Mouse (Mus musculus): Measurements from ENCODE around the gene Grcc10. TPM values are rescaled to one million over a fixed set of nuclear protein-coding genes. Genes with fewer than 3 reads are reported as not detected.

Grcc10 gene
- polyA plus RNA-seq, 1 experiment: 229 TPM

DNA sequence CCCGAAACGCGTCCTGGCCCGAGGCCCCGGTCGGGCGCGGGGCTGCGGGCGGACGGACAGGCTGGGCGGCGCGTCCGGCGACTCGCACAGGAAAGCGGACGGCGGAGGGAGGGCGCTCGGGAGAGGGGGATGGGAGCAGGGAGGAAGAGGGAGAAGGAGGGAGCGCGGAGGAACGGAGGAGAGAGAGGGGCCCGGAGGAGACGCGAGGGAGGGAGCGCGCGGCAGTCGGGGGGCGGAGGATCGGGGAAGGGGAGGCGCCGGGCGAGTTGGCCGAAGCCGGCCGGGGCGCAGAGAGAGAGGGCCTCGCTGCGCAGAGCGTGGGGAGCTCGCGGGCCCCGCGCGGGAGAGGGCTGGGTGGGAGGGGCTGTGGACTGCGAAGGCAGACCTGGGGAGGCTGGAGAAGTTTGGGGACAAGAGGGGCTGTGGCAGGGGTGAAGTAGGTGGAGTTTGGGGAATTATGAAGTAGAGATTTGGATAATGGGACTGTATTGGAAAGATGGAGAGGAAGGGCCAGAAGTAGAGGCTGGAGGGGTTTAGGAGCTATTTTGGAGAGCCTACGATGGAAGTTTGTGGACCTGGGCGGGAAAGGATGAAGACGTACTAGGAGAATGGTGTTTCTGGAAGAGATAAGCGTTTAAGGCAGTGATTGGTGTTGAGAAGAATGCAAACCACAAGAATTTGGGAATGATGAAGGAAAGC is 15.6 kb upstream of the Grcc10 start:
- DNase-seq (ENCODE audit: low spot score): peak; percentile 80

DNA sequence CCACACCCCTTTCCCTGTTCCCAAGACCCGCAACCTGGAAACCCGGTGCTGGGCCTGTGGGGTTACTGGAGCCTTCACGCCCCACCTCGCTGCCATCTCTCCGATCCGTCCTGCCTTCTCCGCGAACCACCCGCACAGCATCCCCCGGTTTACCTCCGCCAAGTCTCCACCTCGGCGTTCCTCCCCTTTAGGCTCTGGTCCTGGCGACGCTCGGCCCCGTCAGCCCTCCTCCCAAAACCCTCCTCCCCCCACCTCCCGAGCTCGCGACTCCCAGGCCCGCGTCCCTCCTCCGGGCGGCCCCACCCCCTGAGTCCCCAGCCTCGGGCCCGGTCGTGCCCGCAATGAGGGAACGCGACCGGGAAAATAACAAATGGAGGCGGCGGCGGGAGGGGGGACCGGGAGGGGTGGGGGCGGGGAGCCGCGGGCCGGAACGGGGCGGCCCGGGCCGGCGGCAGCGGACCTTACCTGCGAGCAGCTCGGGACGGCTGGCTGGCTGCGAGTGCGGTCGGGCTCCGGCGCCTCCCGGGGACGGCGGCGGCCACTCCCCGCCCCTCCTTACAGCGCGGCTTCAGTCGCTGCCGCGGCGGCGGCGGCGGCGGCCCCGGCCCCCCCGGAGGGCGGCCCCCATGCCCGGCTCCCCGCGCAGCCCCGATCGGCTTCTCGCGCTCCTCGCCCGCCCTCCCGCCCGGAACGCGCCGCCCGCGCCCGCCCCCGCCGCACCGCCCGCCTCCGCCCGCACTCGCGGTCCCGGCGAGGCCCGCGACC is 14.8 kb upstream of the Grcc10 start, which contains the start of the genes Gm45234 and Atn1:
Gm45234 (minus strand) TSS at position 191 of the 765 bp plus-strand sequence.
Atn1 (minus strand) TSS at position 694 of the 765 bp plus-strand sequence.
- DNase-seq (ENCODE audit: low spot score): peak; percentile 72

DNA sequence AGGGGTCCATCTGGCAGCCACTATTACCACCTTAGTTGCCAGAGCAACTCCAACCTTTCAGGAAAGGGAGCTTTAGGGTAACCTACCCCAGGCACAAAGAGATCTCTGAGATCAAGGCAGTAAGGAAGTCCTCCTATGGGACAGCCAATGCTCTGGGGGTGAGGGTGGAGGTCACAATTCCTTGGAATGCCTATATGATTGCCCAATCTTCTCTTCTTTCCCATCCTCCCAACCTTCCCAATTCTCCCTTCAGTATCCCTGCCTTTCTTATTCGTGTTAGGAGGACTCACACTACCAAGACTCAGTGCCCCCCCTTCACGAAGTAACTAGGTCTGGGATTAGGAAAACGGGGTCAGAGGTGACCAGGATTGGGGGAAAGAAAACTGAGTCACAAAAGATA is 14.1 kb upstream of the Grcc10 start:
- no peak for DNase-seq (ENCODE audit: low spot score)

DNA sequence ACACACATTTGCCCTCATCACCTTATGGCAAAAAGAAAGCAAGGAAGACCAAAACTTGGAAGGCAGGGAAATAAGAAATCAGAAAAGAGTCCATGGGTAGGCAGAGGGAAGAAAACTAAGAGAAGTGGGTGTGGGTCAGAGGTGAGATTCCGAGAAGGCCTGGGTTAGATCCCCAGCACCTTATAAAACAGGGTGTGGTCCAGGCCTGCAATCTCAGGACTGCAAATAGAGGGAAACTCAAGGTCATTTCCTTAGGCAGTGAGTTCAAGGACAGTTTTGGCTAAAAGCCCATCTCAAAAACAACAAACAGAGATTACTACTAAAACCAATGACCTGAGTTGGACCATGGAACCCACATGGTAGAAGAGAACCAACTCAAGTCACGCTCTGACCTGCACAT is 12.7 kb upstream of the Grcc10 start:
- DNase-seq (ENCODE audit: low spot score): no peak

DNA sequence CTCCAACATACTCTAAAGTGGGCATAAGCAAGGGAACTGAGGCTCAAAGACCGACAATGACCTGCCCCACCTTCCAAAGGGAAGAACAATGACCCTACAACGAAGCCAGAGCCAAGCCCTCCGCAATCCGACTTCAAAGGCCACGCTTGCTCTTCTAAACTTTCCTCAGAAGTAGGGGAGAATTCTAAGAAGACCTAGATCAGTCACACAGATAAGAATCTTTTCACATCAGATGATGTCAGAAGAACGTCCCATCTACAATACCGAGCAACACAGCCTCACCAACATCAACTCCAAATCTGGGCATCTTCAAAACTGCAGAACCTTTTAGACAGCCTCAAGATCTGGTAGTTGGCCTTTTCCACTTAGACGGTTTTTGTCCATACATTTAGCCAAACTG is 9.2 kb upstream of the Grcc10 start:
- no peak for DNase-seq (ENCODE audit: low spot score)

DNA sequence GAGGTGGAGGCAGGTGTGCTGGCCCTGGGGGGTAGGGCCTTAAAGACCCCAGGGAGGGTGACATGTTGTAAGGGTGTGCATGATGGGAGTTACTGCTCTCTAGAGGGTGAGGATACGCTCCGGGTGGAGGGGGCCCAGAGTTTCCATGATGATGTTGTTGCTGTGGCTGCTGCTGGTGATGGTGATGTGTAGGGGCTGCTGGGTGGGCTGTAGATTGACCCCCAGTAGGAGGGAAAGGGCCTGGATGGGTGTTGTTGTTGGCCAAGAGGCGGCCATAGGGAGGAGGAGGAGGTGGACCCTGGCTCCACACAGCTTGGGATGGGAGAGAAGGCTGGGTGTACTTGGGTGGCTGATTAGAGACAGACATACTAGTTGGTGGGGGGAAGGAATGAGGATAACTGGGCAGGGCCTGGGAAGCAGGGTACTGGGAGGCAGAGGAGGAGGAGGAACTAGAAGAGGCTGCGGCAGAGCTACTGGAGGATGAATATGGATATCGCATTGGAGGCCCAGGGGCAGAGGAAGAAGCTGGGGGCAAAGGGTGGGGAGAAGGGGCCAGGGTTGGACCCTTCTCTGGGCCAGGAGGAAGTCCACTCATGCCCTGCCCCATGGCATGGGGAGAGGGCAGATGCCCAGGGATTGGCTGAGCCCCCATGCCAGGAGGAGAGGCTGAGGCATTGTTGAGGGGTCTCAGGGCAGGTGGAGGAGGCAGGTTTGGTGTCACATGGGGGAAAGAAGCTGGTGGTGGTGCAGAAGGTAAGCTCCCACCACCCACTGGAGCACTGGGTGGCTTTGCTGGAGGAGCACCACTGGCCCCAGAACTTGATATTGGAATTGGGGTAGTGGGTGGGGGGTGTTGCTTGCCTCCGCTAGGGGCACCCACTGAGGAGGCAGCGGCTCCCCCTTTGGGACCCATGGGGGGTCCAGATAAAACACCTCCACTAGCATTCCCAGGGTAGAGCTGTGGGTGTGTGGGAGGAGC is 5.8 kb upstream of the Grcc10 start:
- no peak for DNase-seq (ENCODE audit: low spot score)

DNA sequence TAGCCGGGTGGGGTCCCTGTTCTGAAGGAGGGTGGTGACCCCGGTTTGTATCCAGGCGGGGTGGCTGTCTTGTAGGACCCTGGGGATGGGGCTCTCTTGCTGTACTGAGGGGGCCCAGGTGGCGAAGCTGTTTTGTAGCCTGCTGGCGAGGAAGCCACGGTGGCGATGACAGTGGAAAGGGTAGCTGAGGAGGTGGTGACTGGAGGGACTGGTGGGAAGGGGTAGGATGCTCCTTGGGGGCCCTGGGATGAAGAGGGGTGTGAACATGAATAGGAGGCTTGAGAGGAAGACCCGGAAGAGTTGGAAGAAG is 5.1 kb upstream of the Grcc10 start:
- no peak for DNase-seq (ENCODE audit: low spot score)

DNA sequence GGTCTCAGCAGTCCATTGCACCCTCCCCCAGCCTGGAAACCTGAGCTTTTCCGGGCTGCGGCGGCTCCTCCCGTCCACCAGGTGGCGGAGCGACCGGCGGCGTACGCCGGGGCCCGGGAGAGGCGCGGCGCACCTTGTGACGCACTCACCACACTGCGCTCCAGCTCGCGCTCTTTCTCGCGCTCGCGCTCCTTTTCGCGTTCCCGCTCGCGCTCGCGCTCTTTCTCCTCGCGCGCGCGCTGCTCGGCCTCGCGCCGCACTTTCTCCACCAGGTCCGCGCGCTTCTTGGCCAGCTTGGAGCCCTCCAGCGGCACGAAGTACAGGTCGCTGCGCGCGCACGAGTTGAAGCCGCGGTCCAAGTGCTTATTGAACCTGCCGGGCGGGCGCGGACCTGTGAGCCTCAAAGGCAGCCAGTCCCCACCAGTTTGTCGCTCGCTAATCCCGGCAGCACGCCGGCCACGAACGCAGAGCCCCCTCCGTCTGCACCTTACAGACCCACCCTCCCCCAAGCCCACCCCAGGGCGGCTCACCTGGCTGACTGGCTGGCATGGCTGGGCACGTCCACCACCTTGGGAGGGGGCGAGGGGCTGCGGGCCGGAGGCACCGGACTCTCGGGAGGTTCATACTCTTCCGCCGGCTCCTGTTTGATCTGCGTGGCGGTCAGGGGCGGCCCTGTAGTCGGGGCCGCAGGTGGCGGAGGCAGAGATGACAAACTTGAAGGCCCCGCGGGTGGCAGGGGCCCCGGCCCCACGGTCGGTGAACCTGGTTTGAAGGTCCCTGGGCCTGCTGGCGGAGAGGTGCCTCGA is 4.5 kb upstream of the Grcc10 start:
- DNase-seq (ENCODE audit: low spot score): peak; percentile 92

DNA sequence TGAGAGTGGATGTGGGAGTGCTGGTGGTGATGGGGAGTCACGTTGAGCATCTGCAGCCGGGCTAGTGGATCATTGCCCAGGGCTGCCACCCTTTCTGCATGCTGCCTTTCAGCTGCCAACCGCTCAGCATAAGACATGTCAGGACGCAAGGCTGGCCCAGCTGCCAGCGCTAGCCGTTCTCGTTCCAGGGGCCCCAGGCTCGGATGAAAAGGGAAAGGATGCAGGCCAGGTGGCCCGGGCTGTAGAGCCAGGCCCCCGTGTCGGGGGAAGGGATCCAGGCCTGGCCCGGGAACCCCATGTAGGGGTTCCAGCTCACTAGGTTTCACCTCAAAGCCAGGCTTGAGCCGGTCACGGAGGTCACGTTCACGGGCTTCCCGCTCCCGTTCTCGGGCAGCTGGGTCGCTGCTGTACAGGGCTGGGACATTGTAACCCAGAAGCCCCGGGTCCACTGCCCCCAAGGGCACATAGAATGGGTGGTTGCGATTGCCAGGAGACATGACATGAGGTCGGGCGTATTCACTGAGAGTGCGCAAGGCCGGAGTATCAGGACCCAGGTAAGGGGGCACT is 3.7 kb upstream of the Grcc10 start:
- DNase-seq (ENCODE audit: low spot score): peak; percentile 51

DNA sequence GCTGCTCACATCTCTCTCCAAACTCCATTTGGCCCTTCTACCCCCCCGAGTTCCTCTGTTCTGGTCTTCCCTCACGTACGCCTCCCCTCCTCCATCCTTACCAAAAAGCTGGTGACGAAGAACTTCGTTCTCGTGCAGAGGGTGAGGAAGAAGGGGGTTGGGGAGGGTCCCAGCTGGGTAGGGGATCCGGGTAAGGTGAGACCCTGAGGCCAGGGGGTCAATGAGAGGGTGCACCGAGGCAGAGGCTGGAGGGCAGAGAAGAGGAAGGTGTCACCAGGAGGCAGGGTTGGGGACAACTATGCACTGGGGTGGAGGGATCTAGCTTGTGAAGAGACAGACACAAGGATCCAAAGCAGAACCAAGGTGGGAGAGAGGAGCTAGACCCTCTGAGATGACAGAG is 2.5 kb upstream of the Grcc10 start:
- DNase-seq (ENCODE audit: low spot score): no peak

DNA sequence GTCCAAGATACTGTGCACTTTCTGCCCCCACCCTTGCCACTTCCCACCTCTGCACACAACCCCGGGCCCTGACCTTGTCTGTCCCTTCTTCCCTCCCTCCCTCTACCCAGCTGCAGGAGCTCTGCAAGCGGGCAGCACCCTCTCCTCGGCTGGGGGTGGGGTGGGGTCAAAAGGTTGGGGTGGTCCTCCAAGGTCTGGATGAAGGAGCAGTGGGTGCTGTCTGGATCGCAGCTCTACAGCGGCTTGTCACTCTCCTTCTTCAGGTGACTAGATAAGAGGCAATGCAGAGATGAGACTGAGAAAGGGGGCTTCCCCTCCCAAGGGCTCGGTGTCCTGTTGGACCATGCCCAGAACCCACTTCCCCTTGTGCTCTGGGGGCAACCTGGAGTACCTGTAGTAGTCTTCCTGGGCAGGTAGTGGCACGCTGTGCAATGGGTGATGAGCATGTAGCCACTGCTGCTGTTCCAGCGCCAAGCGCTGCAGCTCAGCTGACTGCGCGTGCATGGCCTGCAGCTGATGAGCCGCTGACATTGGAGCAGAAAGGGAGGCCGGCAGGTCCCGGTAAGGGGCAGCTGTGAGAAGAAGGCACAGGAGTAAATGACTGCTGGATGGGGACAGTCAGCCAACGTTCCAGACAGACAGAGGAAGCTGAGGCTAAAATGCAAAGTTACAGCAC is 1.8 kb upstream of the Grcc10 start:
- DNase-seq (ENCODE audit: low spot score): no peak

DNA sequence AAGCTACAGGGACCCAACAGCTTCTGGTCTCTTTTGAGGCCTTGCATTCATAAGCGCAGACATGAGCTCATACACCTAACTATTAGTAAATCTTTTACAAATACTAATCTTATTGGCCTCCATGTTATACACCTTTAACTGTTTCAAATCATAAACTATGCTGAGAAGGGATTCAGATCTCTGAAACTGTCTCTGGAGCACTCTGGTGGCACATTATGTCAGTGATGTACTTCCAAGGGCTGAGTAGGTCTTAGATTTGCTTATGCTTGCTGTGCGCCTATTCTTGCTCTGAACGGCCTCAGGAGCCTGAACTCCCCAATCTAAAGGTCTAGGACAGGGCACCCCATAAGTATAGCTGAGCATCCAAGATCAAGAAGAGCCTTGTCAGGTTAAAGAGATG is 668 bp upstream of the Grcc10 start:
- no peak for DNase-seq (ENCODE audit: low spot score)

DNA sequence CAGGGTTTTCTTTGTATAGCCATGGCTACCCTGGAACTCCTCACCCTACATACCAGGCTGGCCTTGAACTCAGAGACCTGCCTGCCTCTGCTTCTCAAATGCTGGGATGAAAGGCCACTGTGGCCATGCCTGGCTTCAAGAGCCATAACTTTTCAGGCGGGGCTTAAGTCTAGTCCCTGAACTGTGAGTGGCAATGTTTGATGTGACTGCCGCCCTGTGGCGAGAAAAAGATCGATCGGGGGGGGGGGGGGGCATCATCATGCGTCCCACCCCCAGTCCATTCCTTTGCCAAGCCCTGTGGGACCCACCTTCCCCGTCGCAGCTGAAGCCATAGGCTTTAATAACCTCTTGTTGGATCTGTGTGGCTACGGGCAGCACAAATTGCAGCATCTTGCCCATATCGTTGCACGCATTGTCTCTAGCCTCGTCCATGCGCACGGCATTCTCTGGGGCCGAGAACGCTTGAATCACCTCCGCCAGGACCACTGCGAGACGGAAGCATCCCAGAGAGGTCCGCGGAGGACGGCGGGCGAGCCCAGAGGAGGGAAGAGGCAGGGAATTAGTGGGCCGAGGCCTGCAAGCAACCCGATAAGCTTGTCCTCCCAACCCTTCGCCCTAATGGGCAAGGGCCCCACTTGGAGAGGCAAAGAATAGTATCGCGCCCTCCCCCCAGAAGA is 825 bp downstream of the Grcc10 start:
- no peak for DNase-seq (ENCODE audit: low spot score)

DNA sequence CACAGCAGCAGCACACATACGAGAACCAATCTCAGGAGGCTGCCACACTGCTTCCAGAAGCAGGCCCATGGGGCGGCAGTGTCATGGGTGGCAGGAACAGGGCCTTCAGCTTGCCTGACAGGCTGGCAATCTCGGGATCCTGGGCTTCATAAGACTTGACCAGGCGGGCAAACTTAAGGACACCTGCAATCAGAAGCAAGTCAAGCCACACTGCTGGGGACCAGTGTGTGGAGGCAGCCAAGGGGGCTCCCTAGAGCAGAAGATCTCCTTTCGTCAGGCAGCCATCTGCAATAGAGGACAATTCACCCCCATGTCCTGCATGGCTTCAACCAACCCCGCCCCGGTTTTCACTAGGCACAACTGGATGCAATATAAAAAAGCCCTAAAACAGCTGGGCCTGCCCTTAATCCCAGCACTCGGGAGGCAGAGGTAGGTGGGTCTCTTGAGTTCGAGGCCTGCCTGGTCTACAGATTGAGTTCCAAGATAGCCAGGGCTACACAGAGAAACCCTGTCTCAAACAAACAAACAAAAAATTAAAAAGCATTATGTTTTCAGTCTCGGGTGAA is 1.9 kb downstream of the Grcc10 start:
- no peak for DNase-seq (ENCODE audit: low spot score)

DNA sequence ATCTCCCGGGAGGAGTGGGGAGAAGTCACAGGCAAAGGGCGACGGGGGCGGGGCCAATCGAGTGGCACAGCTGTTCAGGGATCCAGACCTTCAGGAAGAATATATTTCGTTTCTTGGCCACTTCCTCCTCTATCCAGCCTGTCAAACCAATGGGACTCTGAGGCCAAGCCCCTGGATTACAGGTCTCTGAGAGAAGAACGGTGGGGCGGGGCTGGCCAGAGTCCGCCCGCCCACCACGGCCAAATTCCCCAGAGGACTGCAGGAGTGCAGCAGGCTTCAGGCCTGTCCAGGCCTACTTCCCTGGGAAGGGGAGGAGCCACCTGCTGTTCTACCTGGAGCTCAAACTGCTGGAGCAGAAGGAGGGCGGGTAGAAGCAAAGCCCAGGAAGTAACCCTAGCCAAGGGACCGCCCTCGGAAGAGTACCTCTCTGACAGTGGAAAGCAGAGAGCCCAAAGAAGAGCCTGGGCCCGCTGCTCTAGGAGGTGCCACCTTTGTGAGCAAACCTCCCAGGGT is 2.6 kb downstream of the Grcc10 start, which contains the start of gene Ptpn6:
Ptpn6 (minus strand) TSS at position 204 of the 513 bp plus-strand sequence.
- DNase-seq (ENCODE audit: low spot score): peak; percentile 56

DNA sequence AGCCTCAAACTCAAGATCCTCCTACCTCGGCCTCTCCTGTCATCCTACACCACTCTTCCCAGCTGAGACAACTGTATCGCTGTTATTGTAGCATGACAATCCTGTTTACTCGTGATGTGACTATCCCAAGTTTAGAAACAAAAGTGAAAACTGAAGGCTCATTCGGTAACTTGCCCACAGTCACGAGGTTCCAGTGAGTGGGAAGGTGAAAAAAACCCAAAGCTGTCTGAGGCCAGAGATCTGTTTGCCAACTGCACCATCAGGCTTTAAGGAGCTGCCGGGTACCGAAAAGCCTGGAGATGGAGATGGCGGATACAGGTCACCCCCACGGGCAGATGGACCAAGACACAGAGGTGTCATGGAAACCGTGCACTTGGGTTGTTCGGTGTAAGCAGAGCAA is 4.1 kb downstream of the Grcc10 start:
- DNase-seq (ENCODE audit: low spot score): no peak

DNA sequence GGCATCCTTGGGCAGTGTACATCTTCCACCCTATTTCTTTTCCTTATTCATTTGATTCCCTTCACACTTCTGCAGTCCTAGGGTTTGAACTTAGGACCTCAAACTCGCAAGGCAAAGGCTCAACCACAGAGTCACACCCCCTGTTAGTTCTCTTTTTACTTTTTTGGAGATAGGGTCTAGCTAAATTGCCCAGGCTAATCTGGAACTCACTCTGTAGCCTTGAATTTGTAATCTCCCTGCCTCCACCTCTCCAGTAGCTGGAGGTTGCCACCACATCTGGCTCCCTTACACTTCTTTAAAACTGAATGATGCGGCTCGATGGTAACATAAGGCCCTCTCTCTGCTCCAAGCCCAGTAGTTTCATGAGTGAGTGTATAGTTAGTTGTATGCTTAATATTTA is 6.8 kb downstream of the Grcc10 start:
- no peak for DNase-seq (ENCODE audit: low spot score)

DNA sequence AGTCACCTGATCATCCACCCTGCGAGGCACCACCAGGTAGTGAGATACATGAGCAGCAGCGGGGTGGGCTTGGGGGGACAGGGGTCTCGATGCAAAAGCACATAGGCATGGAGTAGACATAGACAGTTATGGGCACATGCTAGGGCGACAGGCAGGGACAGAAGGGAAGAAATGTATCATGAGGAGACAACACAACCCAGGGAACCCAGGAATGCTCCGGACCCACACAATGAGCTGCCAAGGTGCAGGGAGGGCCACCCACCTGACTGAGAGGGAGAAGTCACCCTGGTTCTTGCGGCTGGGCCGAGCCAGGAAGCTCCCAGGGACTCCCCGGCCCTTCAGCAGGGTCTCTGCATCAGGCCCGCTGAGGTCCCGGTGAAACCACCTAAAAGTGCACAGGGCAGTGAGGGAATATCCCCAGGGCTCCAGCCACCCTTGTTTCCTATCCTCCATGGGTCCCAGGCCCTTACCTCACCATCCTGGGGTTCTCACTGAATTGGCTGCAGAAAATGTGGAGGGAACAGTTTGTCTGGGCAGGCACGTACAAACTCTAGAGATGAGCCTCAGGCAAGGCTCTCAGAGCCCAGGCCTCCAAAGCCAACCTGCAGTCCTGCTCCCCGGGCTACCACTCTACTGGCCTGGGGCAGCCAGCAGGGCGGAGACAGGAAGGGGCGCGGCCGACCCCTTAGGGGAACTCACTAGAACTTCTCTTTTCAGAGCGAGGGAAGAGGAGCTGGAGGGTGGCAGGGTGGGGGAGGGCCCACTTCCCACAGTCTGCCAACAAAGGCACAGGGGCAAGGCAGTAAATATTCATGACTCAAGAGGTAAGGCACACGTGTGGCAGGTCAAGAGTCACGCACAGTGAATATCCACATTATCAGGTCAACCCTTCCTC is 8.5 kb downstream of the Grcc10 start:
- DNase-seq (ENCODE audit: low spot score): no peak
